Mouse (Mus musculus): ENCODE data around the gene Txndc5. TPM values are rescaled to one million over a fixed set of nuclear protein-coding genes. Genes with fewer than 3 reads are reported as not detected.

Gene Txndc5
- total RNA-seq, 1 experiment: 191 TPM

- no peak for DNase-seq (ENCODE audit: low read depth, low spot score)
Observed at GRCm38 (mm10) chr13:38544769-38545445, 16.3 kb upstream of the Txndc5 start.

GRCm38 (mm10) chr13:38543455-38544125, 15.0 kb upstream of the Txndc5 start:
- no peak overlapping the region for H3K4me3 ChIP-seq (ENCODE audit: insufficient read depth in 1 of 2, low read depth in 1 of 2, low read length in 2 of 2, poor library complexity in 1 of 2, severe bottlenecking in 1 of 2)

More at GRCm38 (mm10) chr13:38544769-38545445, 16.3 kb upstream of the Txndc5 start:
- in situ Hi-C loops (cut with MboI; ENCODE audit: low sequenced_read_pairs in 2 of 2, unreplicated experiment in 2 of 2): no loop called here
- TF ChIP-seq ZNF384 (IDR thresholded peaks at IDR 0.05; ENCODE audit: low read depth, low read length): no peak
- TF ChIP-seq MAFK (IDR thresholded peaks at IDR 0.05; ENCODE audit: insufficient read depth, low read depth, low read length): no peak
- TF ChIP-seq ZC3H11A (IDR thresholded peaks at IDR 0.05; ENCODE audit: borderline replicate concordance, low read depth, low read length): no peak
- no peak for TF ChIP-seq CHD2 (IDR thresholded peaks at IDR 0.05; ENCODE audit: low read depth, low read length)
- TF ChIP-seq HCFC1 (IDR thresholded peaks at IDR 0.05; ENCODE audit: borderline replicate concordance, insufficient read depth, low read length): no peak
- Histone ChIP-seq H3K27ac (ENCODE audit: insufficient read depth, low read depth, low read length, poor library complexity, severe bottlenecking) (no peak overlapping the region), H3K9ac (ENCODE audit: insufficient read depth, low read depth, low read length, poor library complexity, severe bottlenecking) (no peak overlapping the region), H3K36me3 (ENCODE audit: control insufficient read depth, insufficient read depth, low read length, poor library complexity, severe bottlenecking) (no peaks in the 10 kb centered on the region), H3K9me3 (ENCODE audit: control insufficient read depth, insufficient read depth, low read depth, low read length) (no peaks in the 10 kb centered on the region), H3K4me1 (ENCODE audit: control insufficient read depth in 2 of 2, insufficient read depth in 2 of 2, low read length in 2 of 2, poor library complexity in 1 of 2) (no peaks in the 10 kb centered on the region), H3K4me3 (ENCODE audit: insufficient read depth in 1 of 2, low read depth in 1 of 2, low read length in 2 of 2, poor library complexity in 1 of 2, severe bottlenecking in 1 of 2) (no peak overlapping the region)

DNA sequence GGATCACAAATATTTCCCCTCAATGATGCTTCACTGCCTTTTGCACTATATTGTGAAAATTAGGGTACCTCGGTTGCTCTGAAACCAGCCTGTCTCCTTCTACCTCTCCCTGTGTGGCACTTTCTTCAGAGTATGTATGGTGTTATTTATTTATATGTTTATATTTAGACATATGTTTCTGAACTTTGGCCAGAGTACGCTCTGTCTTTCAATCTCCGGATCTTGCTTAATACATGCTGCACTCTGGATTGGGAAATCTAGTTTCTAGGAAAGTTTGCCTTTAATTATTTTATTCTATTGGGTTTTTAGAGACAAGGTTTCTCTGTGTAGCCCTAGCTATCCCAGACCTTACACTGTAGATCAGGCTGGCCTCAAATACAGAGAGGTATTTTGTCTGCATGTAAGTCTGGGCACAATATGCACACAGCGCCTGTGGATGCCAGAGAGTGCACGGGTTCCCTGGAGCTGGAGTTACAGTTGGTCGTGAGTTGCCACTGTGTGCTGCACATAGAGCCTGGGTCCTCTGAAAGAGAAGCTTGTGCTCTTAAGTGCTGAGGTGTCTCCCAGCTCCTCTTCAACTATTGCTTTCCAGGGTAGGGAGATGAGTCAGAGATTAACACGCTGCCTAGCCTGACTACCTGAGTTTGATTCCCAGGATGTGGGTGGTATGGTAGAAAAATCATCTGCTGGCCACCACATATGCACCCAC, 10.7 kb upstream of the Txndc5 start:
- Histone ChIP-seq H3K36me3 (ENCODE audit: control insufficient read depth, insufficient read depth, low read length, poor library complexity, severe bottlenecking) (no peaks in the 10 kb centered on the region), H3K4me3 (ENCODE audit: insufficient read depth in 1 of 2, low read depth in 1 of 2, low read length in 2 of 2, poor library complexity in 1 of 2, severe bottlenecking in 1 of 2) (no peak overlapping the region), H3K4me1 (ENCODE audit: control insufficient read depth in 2 of 2, insufficient read depth in 2 of 2, low read length in 2 of 2, poor library complexity in 1 of 2) (no peaks in the 10 kb centered on the region), H3K27ac (ENCODE audit: insufficient read depth, low read depth, low read length, poor library complexity, severe bottlenecking) (no peak overlapping the region), H3K9me3 (ENCODE audit: control insufficient read depth, insufficient read depth, low read depth, low read length) (no peaks in the 10 kb centered on the region), H3K9ac (ENCODE audit: insufficient read depth, low read depth, low read length, poor library complexity, severe bottlenecking) (no peak overlapping the region)
- no peak for DNase-seq (ENCODE audit: low read depth, low spot score)
- in situ Hi-C loops (cut with MboI; ENCODE audit: low sequenced_read_pairs in 2 of 2, unreplicated experiment in 2 of 2): no loop called here
- TF ChIP-seq MAFK (IDR thresholded peaks at IDR 0.05; ENCODE audit: insufficient read depth, low read depth, low read length): no peak
- TF ChIP-seq CHD2 (IDR thresholded peaks at IDR 0.05; ENCODE audit: low read depth, low read length): no peak
- no peak for TF ChIP-seq HCFC1 (IDR thresholded peaks at IDR 0.05; ENCODE audit: borderline replicate concordance, insufficient read depth, low read length)
- no peak for TF ChIP-seq ZC3H11A (IDR thresholded peaks at IDR 0.05; ENCODE audit: borderline replicate concordance, low read depth, low read length)
- TF ChIP-seq ZNF384 (IDR thresholded peaks at IDR 0.05; ENCODE audit: low read depth, low read length): no peak

More at GRCm38 (mm10) chr13:38543455-38544125, 15.0 kb upstream of the Txndc5 start:
- Histone ChIP-seq H3K9me3 (ENCODE audit: control insufficient read depth, insufficient read depth, low read depth, low read length) (no peaks in the 10 kb centered on the region), H3K9ac (ENCODE audit: insufficient read depth, low read depth, low read length, poor library complexity, severe bottlenecking) (no peak overlapping the region), H3K27ac (ENCODE audit: insufficient read depth, low read depth, low read length, poor library complexity, severe bottlenecking) (no peak overlapping the region), H3K36me3 (ENCODE audit: control insufficient read depth, insufficient read depth, low read length, poor library complexity, severe bottlenecking) (no peaks in the 10 kb centered on the region), H3K4me1 (ENCODE audit: control insufficient read depth in 2 of 2, insufficient read depth in 2 of 2, low read length in 2 of 2, poor library complexity in 1 of 2) (no peaks in the 10 kb centered on the region)
- no peak for DNase-seq (ENCODE audit: low read depth, low spot score)
- in situ Hi-C loops (cut with MboI; ENCODE audit: low sequenced_read_pairs in 2 of 2, unreplicated experiment in 2 of 2): no loop called here
- TF ChIP-seq MAFK (IDR thresholded peaks at IDR 0.05; ENCODE audit: insufficient read depth, low read depth, low read length): no peak
- TF ChIP-seq ZC3H11A (IDR thresholded peaks at IDR 0.05; ENCODE audit: borderline replicate concordance, low read depth, low read length): no peak
- no peak for TF ChIP-seq ZNF384 (IDR thresholded peaks at IDR 0.05; ENCODE audit: low read depth, low read length)
- no peak for TF ChIP-seq CHD2 (IDR thresholded peaks at IDR 0.05; ENCODE audit: low read depth, low read length)

GRCm38 (mm10) chr13:38537521-38537920, 8.9 kb upstream of the Txndc5 start:
- Histone ChIP-seq H3K4me3 (ENCODE audit: insufficient read depth in 1 of 2, low read depth in 1 of 2, low read length in 2 of 2, poor library complexity in 1 of 2, severe bottlenecking in 1 of 2) (no peak overlapping the region), H3K27ac (ENCODE audit: insufficient read depth, low read depth, low read length, poor library complexity, severe bottlenecking) (no peak overlapping the region), H3K9ac (ENCODE audit: insufficient read depth, low read depth, low read length, poor library complexity, severe bottlenecking) (no peak overlapping the region), H3K9me3 (ENCODE audit: control insufficient read depth, insufficient read depth, low read depth, low read length) (no peaks in the 10 kb centered on the region), H3K4me1 (ENCODE audit: control insufficient read depth in 2 of 2, insufficient read depth in 2 of 2, low read length in 2 of 2, poor library complexity in 1 of 2) (no peaks in the 10 kb centered on the region), H3K36me3 (ENCODE audit: control insufficient read depth, insufficient read depth, low read length, poor library complexity, severe bottlenecking) (no peaks in the 10 kb centered on the region)
- in situ Hi-C loops (cut with MboI; ENCODE audit: low sequenced_read_pairs in 2 of 2, unreplicated experiment in 2 of 2): no loop called here
- TF ChIP-seq CHD2 (IDR thresholded peaks at IDR 0.05; ENCODE audit: low read depth, low read length) (no peak), MAFK (IDR thresholded peaks at IDR 0.05; ENCODE audit: insufficient read depth, low read depth, low read length) (no peak), ZC3H11A (IDR thresholded peaks at IDR 0.05; ENCODE audit: borderline replicate concordance, low read depth, low read length) (no peak), ZNF384 (IDR thresholded peaks at IDR 0.05; ENCODE audit: low read depth, low read length) (no peak), HCFC1 (IDR thresholded peaks at IDR 0.05; ENCODE audit: borderline replicate concordance, insufficient read depth, low read length) (no peak)
- no peak for DNase-seq (ENCODE audit: low read depth, low spot score)
